Mouse (Mus musculus) fibroblast of lung, adult 2 months (primary cell): ENCODE results near the gene Epdr1.
A peak's percentile ranks its signal among the peaks of the same experiment; 100 is the strongest.

ENCODE experiments used
- DNase-seq: peaks from one replicate; pipeline ENCODE4 v3.0.0-alpha.2; 2011; ENCODE audit warnings: low read depth

Epdr1 gene

GRCm38 (mm10) chr13:19619216-19619927, at the start of gene Epdr1:
Epdr1 (minus strand) TSS chr13:19619927.
- DNase-seq: peak; percentile 49

- no peak for DNase-seq
Measured at GRCm38 (mm10) chr13:19668355-19669140, 48.8 kb upstream of the Epdr1 start.

- DNase-seq: no peak
Measured at GRCm38 (mm10) chr13:19652405-19652804, 32.7 kb upstream of the Epdr1 start.

- no peak for DNase-seq
Measured at GRCm38 (mm10) chr13:19649824-19650223, 30.1 kb upstream of the Epdr1 start.

- no peak for DNase-seq
Measured at GRCm38 (mm10) chr13:19644225-19644624, 24.5 kb upstream of the Epdr1 start.

- DNase-seq: no peak
Measured at GRCm38 (mm10) chr13:19643519-19643918, 23.8 kb upstream of the Epdr1 start.

- DNase-seq: no peak
Measured at GRCm38 (mm10) chr13:19640203-19640851, 20.6 kb upstream of the Epdr1 start.

- DNase-seq: no peak
Measured at GRCm38 (mm10) chr13:19636131-19636530, 16.4 kb upstream of the Epdr1 start.

- DNase-seq: no peak
Measured at GRCm38 (mm10) chr13:19630768-19631709, 11.3 kb upstream of the Epdr1 start.

- DNase-seq: no peak
Measured at GRCm38 (mm10) chr13:19626473-19626872, 6.7 kb upstream of the Epdr1 start.

- DNase-seq: no peak
Measured at GRCm38 (mm10) chr13:19624632-19625320, 5.0 kb upstream of the Epdr1 start.

GRCm38 (mm10) chr13:19623228-19623905, 3.6 kb upstream of the Epdr1 start:
- DNase-seq: no peak

- DNase-seq: no peak
Measured at GRCm38 (mm10) chr13:19622573-19623227, 3.0 kb upstream of the Epdr1 start, which contains the start of gene Sfrp4. Sfrp4 (plus strand) TSS chr13:19623104.

GRCm38 (mm10) chr13:19618841-19619215, 899 bp downstream of the Epdr1 start:
- DNase-seq: no peak

GRCm38 (mm10) chr13:19618081-19618480, 1.6 kb downstream of the Epdr1 start:
- DNase-seq: no peak

GRCm38 (mm10) chr13:19614311-19614710, 5.4 kb downstream of the Epdr1 start:
- DNase-seq: no peak

GRCm38 (mm10) chr13:19613426-19613825, 6.3 kb downstream of the Epdr1 start:
- no peak for DNase-seq

- no peak for DNase-seq
Measured at GRCm38 (mm10) chr13:19612963-19613362, 6.8 kb downstream of the Epdr1 start.

GRCm38 (mm10) chr13:19612348-19612747, 7.4 kb downstream of the Epdr1 start:
- no peak for DNase-seq

- DNase-seq: no peak
Measured at GRCm38 (mm10) chr13:19608120-19608519, 11.6 kb downstream of the Epdr1 start.
